Mouse (Mus musculus): ENCODE measurements around the gene Bcor. TPM values are rescaled to one million over a fixed set of nuclear protein-coding genes. Genes with fewer than 3 reads are reported as not detected.

Gene Bcor
- total and polyA plus RNA-seq, 2 experiments from 2014 or later = 12.9 to 45.5 TPM

GRCm38 (mm10) chrX:12010660-12011059, 149.5 kb downstream of the Bcor start:
- no peaks in the 10 kb centered on the region for H3K4me1 ChIP-seq (ENCODE audit: insufficient read depth, low read length)

GRCm38 (mm10) chrX:12009046-12009445, 151.1 kb downstream of the Bcor start:
- Histone ChIP-seq H3K27ac (ENCODE audit: low read depth, low read length) (no peak overlapping the region), H3K4me3 (ENCODE audit: low read depth, low read length) (no peak overlapping the region), H3K27me3 (ENCODE audit: insufficient read depth, low read length) (peaks cover 10% of the 10 kb centered on the region; the same call in 1 of the 2 replicates), H3K9ac (replicated peaks; ENCODE audit: low read length, poor library complexity, severe bottlenecking) (no peak overlapping the region), H3K9me3 (ENCODE audit: low read length) (no peaks in the 10 kb centered on the region), H3K4me1 (ENCODE audit: insufficient read depth, low read length) (no peaks in the 10 kb centered on the region), H3K4me2 (ENCODE audit: low read depth, low read length, poor library complexity, severe bottlenecking) (no peak overlapping the region), H3K36me3 (ENCODE audit: insufficient read depth, low read length) (no peaks in the 10 kb centered on the region)
- TF ChIP-seq CTCF (IDR thresholded peaks at IDR 0.05) = no peak
- 25% methylated on average over 3 of the region's 3 CpGs for WGBS
- ATAC-seq (ENCODE audit: low FRiP score) (no peak), DNase-seq (ENCODE audit: low spot score) (no peak)

More at GRCm38 (mm10) chrX:12010660-12011059, 149.5 kb downstream of the Bcor start:
- TF ChIP-seq CTCF (IDR thresholded peaks at IDR 0.05) = no peak
- Histone ChIP-seq H3K4me3 (ENCODE audit: low read depth, low read length) (no peak overlapping the region), H3K9me3 (ENCODE audit: low read length) (no peaks in the 10 kb centered on the region), H3K27ac (ENCODE audit: low read depth, low read length) (no peak overlapping the region), H3K4me2 (ENCODE audit: low read depth, low read length, poor library complexity, severe bottlenecking) (no peak overlapping the region), H3K36me3 (ENCODE audit: insufficient read depth, low read length) (no peaks in the 10 kb centered on the region), H3K27me3 (ENCODE audit: insufficient read depth, low read length) (peaks cover 5% of the 10 kb centered on the region; the same call in 1 of the 2 replicates), H3K9ac (replicated peaks; ENCODE audit: low read length, poor library complexity, severe bottlenecking) (no peak overlapping the region)
- ATAC-seq (ENCODE audit: low FRiP score) (no peak), DNase-seq (ENCODE audit: low spot score) (no peak)
- WGBS = 92% methylated on average over 1 of the region's 1 CpGs

- 14% methylated on average over 11 of the region's 11 CpGs for WGBS
- peaks cover 10% of the 10 kb centered on the region; the same call in 1 of the 2 replicates for H3K27me3 ChIP-seq (ENCODE audit: insufficient read depth, low read length)
- DNase-seq (ENCODE audit: low spot score) = no peak
- H3K9ac ChIP-seq (replicated peaks; ENCODE audit: low read length, poor library complexity, severe bottlenecking) = no peak overlapping the region
- H3K4me1 ChIP-seq (ENCODE audit: insufficient read depth, low read length) = no peaks in the 10 kb centered on the region
- H3K9me3 ChIP-seq (ENCODE audit: low read length) = no peaks in the 10 kb centered on the region
- no peak overlapping the region for H3K27ac ChIP-seq (ENCODE audit: low read depth, low read length)
- no peak for ATAC-seq (ENCODE audit: low FRiP score)
- H3K36me3 ChIP-seq (ENCODE audit: insufficient read depth, low read length) = no peaks in the 10 kb centered on the region
- H3K4me3 ChIP-seq (ENCODE audit: low read depth, low read length) = no peak overlapping the region; the same call in 1 of the 2 replicates
- no peak for TF ChIP-seq CTCF (IDR thresholded peaks at IDR 0.05)
- no peak overlapping the region; the same call in 1 of the 2 replicates for H3K4me2 ChIP-seq (ENCODE audit: low read depth, low read length, poor library complexity, severe bottlenecking)
Measured at GRCm38 (mm10) chrX:12007832-12008540, 152.2 kb downstream of the Bcor start.

- no peaks in the 10 kb centered on the region for H3K4me1 ChIP-seq (ENCODE audit: insufficient read depth, low read length)
- WGBS = 7% methylated on average over 47 of the region's 75 CpGs
- ATAC-seq (ENCODE audit: low FRiP score) = peak; percentile 61
- TF ChIP-seq CTCF (IDR thresholded peaks at IDR 0.05) = no peak
- H3K27ac ChIP-seq (ENCODE audit: low read depth, low read length) = peak overlapping the region; percentile 65
- peaks cover 10% of the 10 kb centered on the region; the same call in 1 of the 2 replicates for H3K27me3 ChIP-seq (ENCODE audit: insufficient read depth, low read length)
- peak overlapping the region; percentile 60 for H3K4me2 ChIP-seq (ENCODE audit: low read depth, low read length, poor library complexity, severe bottlenecking)
- no peaks in the 10 kb centered on the region for H3K9me3 ChIP-seq (ENCODE audit: low read length)
- H3K4me3 ChIP-seq (ENCODE audit: low read depth, low read length) = peak overlapping the region; percentile 39
- peak overlapping the region; percentile 46; the same call in 1 of the 2 replicates for H3K9ac ChIP-seq (replicated peaks; ENCODE audit: low read length, poor library complexity, severe bottlenecking)
- DNase-seq (ENCODE audit: low spot score) = no peak
- no peaks in the 10 kb centered on the region for H3K36me3 ChIP-seq (ENCODE audit: insufficient read depth, low read length)
Measured at GRCm38 (mm10) chrX:12006882-12007753, 153.0 kb downstream of the Bcor start.

- H3K36me3 ChIP-seq (ENCODE audit: insufficient read depth, low read length) = no peaks in the 10 kb centered on the region
- peak overlapping the region; percentile 60 for H3K4me2 ChIP-seq (ENCODE audit: low read depth, low read length, poor library complexity, severe bottlenecking)
- no peaks in the 10 kb centered on the region for H3K4me1 ChIP-seq (ENCODE audit: insufficient read depth, low read length)
- peak; percentile 68 for ATAC-seq (ENCODE audit: low FRiP score)
- TF ChIP-seq CTCF (IDR thresholded peaks at IDR 0.05) = no peak
- H3K9me3 ChIP-seq (ENCODE audit: low read length) = no peaks in the 10 kb centered on the region
- peak; percentile 71 for DNase-seq (ENCODE audit: low spot score)
- H3K27me3 ChIP-seq (ENCODE audit: insufficient read depth, low read length) = peaks cover 10% of the 10 kb centered on the region; the same call in 1 of the 2 replicates
- peak overlapping the region; percentile 65 for H3K27ac ChIP-seq (ENCODE audit: low read depth, low read length)
- 3% methylated on average over 41 of the region's 57 CpGs for WGBS
- peak overlapping the region; percentile 39 for H3K4me3 ChIP-seq (ENCODE audit: low read depth, low read length)
- peak overlapping the region; percentile 46; the same call in 1 of the 2 replicates for H3K9ac ChIP-seq (replicated peaks; ENCODE audit: low read length, poor library complexity, severe bottlenecking)
Measured at GRCm38 (mm10) chrX:12006031-12006881, 153.9 kb downstream of the Bcor start.
